8 mouse cellular contexts compared by ENCODE assay signal in the genomic region with DNA sequence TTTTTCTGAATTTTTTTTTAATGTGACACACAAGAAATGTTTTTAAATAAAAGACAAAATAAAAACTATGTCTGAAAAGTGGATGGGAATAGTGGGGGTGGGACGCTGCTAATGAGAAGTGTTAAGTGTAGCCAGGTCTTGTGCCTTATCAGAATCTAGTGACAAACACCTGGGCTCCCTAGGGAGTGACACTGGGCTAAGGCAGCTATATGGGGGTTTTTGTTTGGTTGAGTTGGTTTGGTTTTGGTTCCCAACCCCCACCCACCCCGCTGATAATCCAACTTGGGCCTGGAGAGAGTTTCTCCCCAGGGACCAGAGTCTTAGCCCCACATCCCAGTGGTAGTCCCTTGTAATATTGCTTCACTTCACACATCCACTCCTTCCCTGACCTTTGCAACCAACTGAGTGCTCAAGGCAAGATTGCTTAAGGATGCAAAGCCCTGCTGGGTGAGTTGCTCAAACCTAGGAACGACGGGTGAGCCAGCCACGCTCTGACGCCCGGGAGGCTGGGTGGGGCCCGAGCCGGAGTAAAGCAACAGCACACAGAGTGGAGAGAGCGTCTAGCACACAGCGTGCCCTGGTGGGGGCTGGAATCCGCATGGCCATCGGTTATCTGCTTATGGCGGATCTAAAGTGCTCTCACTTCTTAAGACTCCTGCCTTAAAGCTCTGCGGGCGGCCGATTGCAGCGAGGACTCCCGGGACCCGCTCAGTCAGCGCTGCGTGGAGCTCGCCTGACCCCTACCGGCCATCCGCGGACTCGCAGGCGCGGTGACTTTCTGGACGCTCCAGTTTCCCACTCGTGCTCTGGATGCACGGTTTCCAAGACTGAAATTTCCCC. TPM values are rescaled to one million over a fixed set of nuclear protein-coding genes. Genes with fewer than 3 reads are reported as not detected.
DNase-seq lines count a peak whose midpoint lies in the region; ATAC-seq and TF ChIP-seq lines count a peak whose summit lies in the region.

No protein-coding gene starts in this region.

- peak; percentile 64 for ATAC-seq in heart, embryonic 13.5 days (ENCODE audit: extremely low read depth, insufficient number of reproducible peaks, low FRiP score, low TSS enrichment)
- ATAC-seq in liver, embryonic 13.5 days (ENCODE audit: low read depth): peak; percentile 46
- peak; percentile 74 for ATAC-seq in stomach, embryonic 15.5 days (ENCODE audit: insufficient read depth, low FRiP score, low read depth)

- peaks cover 22% of the 10 kb centered on the region for H3K27me3 ChIP-seq in C2C12 (ENCODE audit: control insufficient read depth, insufficient read depth, insufficient read length)
- H3K27me3 ChIP-seq in erythroblast, embryonic 14.5 days (ENCODE audit: control insufficient read depth): no peaks in the 10 kb centered on the region
- H3K27me3 ChIP-seq in heart, embryonic 13.5 days (replicated peaks): peaks cover 40% of the 10 kb centered on the region
- H3K27me3 ChIP-seq in liver, embryonic 13.5 days: peaks cover 13% of the 10 kb centered on the region
- H3K27me3 ChIP-seq in stomach, embryonic 15.5 days (replicated peaks): peaks cover 21% of the 10 kb centered on the region; the same call in 1 of the 2 replicates

- no peaks in the 10 kb centered on the region for H3K79me3 ChIP-seq in C2C12 (ENCODE audit: low read depth)

- H3K79me2 ChIP-seq in C2C12 (ENCODE audit: control insufficient read depth, insufficient read depth): no peaks in the 10 kb centered on the region

- peaks cover 51% of the 10 kb centered on the region for H3K4me1 ChIP-seq in erythroblast, embryonic 14.5 days (ENCODE audit: control insufficient read depth)
- H3K4me1 ChIP-seq in heart, embryonic 13.5 days: peaks cover 32% of the 10 kb centered on the region
- H3K4me1 ChIP-seq in liver, embryonic 13.5 days (replicated peaks): peaks cover 38% of the 10 kb centered on the region
- peaks cover 4% of the 10 kb centered on the region; the same call in 1 of the 2 replicates for H3K4me1 ChIP-seq in stomach, embryonic 15.5 days

- H3ac ChIP-seq in C2C12 (ENCODE audit: control insufficient read depth, insufficient read length, low read depth): peak overlapping the region; percentile 71

- no peaks in the 10 kb centered on the region for H3K9me3 ChIP-seq in erythroblast, embryonic 14.5 days (ENCODE audit: control insufficient read depth, low read length)
- H3K9me3 ChIP-seq in heart, embryonic 13.5 days: no peaks in the 10 kb centered on the region
- H3K9me3 ChIP-seq in liver, embryonic 13.5 days (replicated peaks): no peaks in the 10 kb centered on the region
- H3K9me3 ChIP-seq in stomach, embryonic 15.5 days: no peaks in the 10 kb centered on the region

- peak; percentile 88 for DNase-seq in brain, embryonic 14.5 days (ENCODE audit: low read depth)
- DNase-seq in kidney, postnatal 10 days: peak; percentile 92
- peak; percentile 70 for DNase-seq in liver, embryonic 13.5 days
- peak; percentile 89 for DNase-seq in neural tube, embryonic 10.5 days (ENCODE audit: extremely low spot score, low spot score)

- 3% methylated on average over 32 of the region's 32 CpGs for WGBS in heart, embryonic 13.5 days
- 3% methylated on average over 32 of the region's 32 CpGs for WGBS in liver, embryonic 13.5 days (ENCODE audit: insufficient replicate concordance)
- 3% methylated on average over 32 of the region's 32 CpGs for WGBS in stomach, embryonic 15.5 days

- peak overlapping the region; percentile 76 for H3K9ac ChIP-seq in heart, embryonic 13.5 days
- peak overlapping the region; percentile 70 for H3K9ac ChIP-seq in liver, embryonic 13.5 days
- peak overlapping the region; percentile 30; the same call in 1 of the 2 replicates for H3K9ac ChIP-seq in stomach, embryonic 15.5 days

- H3K36me3 ChIP-seq in C2C12 (ENCODE audit: control insufficient read depth, insufficient read depth): no peaks in the 10 kb centered on the region
- H3K36me3 ChIP-seq in erythroblast, embryonic 14.5 days (ENCODE audit: control insufficient read depth): peaks cover under 1% of the 10 kb centered on the region; the same call in 1 of the 2 replicates
- H3K36me3 ChIP-seq in heart, embryonic 13.5 days: peaks cover 18% of the 10 kb centered on the region
- H3K36me3 ChIP-seq in liver, embryonic 13.5 days: peaks cover under 1% of the 10 kb centered on the region; the same call in 1 of the 2 replicates
- no peaks in the 10 kb centered on the region for H3K36me3 ChIP-seq in stomach, embryonic 15.5 days

- TF ChIP-seq CTCF in C2C12 (IDR thresholded peaks at IDR 0.05; ENCODE audit: control insufficient read depth, insufficient read depth, insufficient read length): peak; percentile 96
- peak; percentile 100 for TF ChIP-seq CTCF in brain, embryonic 14.5 days (IDR thresholded peaks at IDR 0.05; ENCODE audit: borderline replicate concordance, extremely low read depth, insufficient read depth, insufficient read length)

- peak overlapping the region; percentile 73 for H3K4me2 ChIP-seq in heart, embryonic 13.5 days
- H3K4me2 ChIP-seq in liver, embryonic 13.5 days: peak overlapping the region; percentile 83
- H3K4me2 ChIP-seq in stomach, embryonic 15.5 days: peak overlapping the region; percentile 77

- H3K4me3 ChIP-seq in C2C12 (ENCODE audit: insufficient read depth, poor library complexity, severe bottlenecking): peak overlapping the region; percentile 21
- H3K4me3 ChIP-seq in erythroblast, embryonic 14.5 days (replicated peaks): peak overlapping the region; percentile 63
- peak overlapping the region; percentile 47 for H3K4me3 ChIP-seq in heart, embryonic 13.5 days
- H3K4me3 ChIP-seq in liver, embryonic 13.5 days (replicated peaks): peak overlapping the region; percentile 59
- H3K4me3 ChIP-seq in stomach, embryonic 15.5 days (replicated peaks): peak overlapping the region; percentile 39

- TF ChIP-seq POLR2A in brain, embryonic 14.5 days (IDR thresholded peaks at IDR 0.05; ENCODE audit: borderline replicate concordance, extremely low read depth, insufficient read depth, insufficient read length, poor library complexity, severe bottlenecking): no peak

- H3K27ac ChIP-seq in heart, embryonic 13.5 days (replicated peaks): no peak overlapping the region
- peak overlapping the region; percentile 68 for H3K27ac ChIP-seq in liver, embryonic 13.5 days
- H3K27ac ChIP-seq in stomach, embryonic 15.5 days: no peak overlapping the region

TF ChIP-seq in C2C12, 6 proteins besides CTCF, POLR2A, EP300 and RAD21:
- TF ChIP-seq CEBPB (IDR thresholded peaks at IDR 0.05; ENCODE audit: low read depth): peak; percentile 47
- no peak for TF ChIP-seq MYOG (IDR thresholded peaks at IDR 0.05; ENCODE audit: control insufficient read depth, extremely low read depth, insufficient read length)
- TF ChIP-seq FOSL1 (IDR thresholded peaks at IDR 0.05; ENCODE audit: insufficient read depth, low read length, poor library complexity, severe bottlenecking): no peak

RNA-seq across cellular contexts. Expression of gene Bahd1, which starts 17.1 kb away (rescaled TPM):
- polyA plus RNA-seq in C2C12 (2012; fragmentation: generic; extraction: Trizol): 8.6 TPM
- 21.8 and 25.7 TPM in 2 replicates for polyA plus RNA-seq in brain, embryonic 14.5 days (2012; rRNA removed)
- polyA plus RNA-seq in erythroblast, embryonic 14.5 days (2012): 4.0 and 5.7 TPM in 2 replicates
- 2.3 and 3.1 TPM in 2 replicates for polyA plus RNA-seq in heart, embryonic 13.5 days (2015; fragmentation: Nextera tagmentation; extraction: Ambion mirVana)
- 2.3 and 2.5 TPM in 2 replicates for polyA plus RNA-seq in liver, embryonic 13.5 days (2015; fragmentation: Nextera tagmentation; extraction: Ambion mirVana)
- 5.7 TPM in 2 replicates for polyA plus RNA-seq in stomach, embryonic 15.5 days (2015; fragmentation: Nextera tagmentation; extraction: Ambion mirVana)

RNA-seq across cellular contexts. Expression of gene Ivd, which starts 21.3 kb away (rescaled TPM):
- polyA plus RNA-seq in C2C12 (2012; fragmentation: generic; extraction: Trizol): 15.2 TPM
- 57.5 and 60.2 TPM in 2 replicates for polyA plus RNA-seq in brain, embryonic 14.5 days (2012; rRNA removed)
- 0.30 and 0.45 TPM in 2 replicates for polyA plus RNA-seq in erythroblast, embryonic 14.5 days (2012)
- polyA plus RNA-seq in heart, embryonic 13.5 days (2015; fragmentation: Nextera tagmentation; extraction: Ambion mirVana): 69.9 and 75.6 TPM in 2 replicates
- 26.4 and 29.6 TPM in 2 replicates for polyA plus RNA-seq in liver, embryonic 13.5 days (2015; fragmentation: Nextera tagmentation; extraction: Ambion mirVana)
- 55.1 and 58.9 TPM in 2 replicates for polyA plus RNA-seq in stomach, embryonic 15.5 days (2015; fragmentation: Nextera tagmentation; extraction: Ambion mirVana)

RNA-seq across cellular contexts. Expression of gene Chst14, which starts 43.2 kb away (rescaled TPM):
- polyA plus RNA-seq in C2C12 (2012; fragmentation: generic; extraction: Trizol): 21.3 TPM
- polyA plus RNA-seq in brain, embryonic 14.5 days (2012; rRNA removed): 8.4 and 10.7 TPM in 2 replicates
- polyA plus RNA-seq in erythroblast, embryonic 14.5 days (2012): 0.14 and 0.15 TPM in 2 replicates
- 19.4 and 21.6 TPM in 2 replicates for polyA plus RNA-seq in heart, embryonic 13.5 days (2015; fragmentation: Nextera tagmentation; extraction: Ambion mirVana)
- polyA plus RNA-seq in liver, embryonic 13.5 days (2015; fragmentation: Nextera tagmentation; extraction: Ambion mirVana): 5.2 and 5.4 TPM in 2 replicates
- polyA plus RNA-seq in stomach, embryonic 15.5 days (2015; fragmentation: Nextera tagmentation; extraction: Ambion mirVana): 26.3 and 26.9 TPM in 2 replicates

Comparison
In these comparisons a context has a peak if more than half of its experiments do, and no peak if none do; other contexts are left out.
1. RNA of gene Ivd, which starts 21.3 kb away (polyA plus RNA-seq): 69.9 to 75.6 TPM in heart, embryonic 13.5 days, 57.5 to 60.2 TPM in brain, embryonic 14.5 days, 55.1 to 58.9 TPM in stomach, embryonic 15.5 days, 26.4 to 29.6 TPM in liver, embryonic 13.5 days and 15.2 TPM in C2C12 (single experiment); 0.30 to 0.45 TPM in erythroblast, embryonic 14.5 days; every median in the first group is over 10 times any median in the second.
2. Peak in every context shown above with its lines, with median percentiles within 50 percentile points of each other: H3K4me3 ChIP-seq, DNase-seq, ATAC-seq, H3K4me2 ChIP-seq and H3K9ac ChIP-seq.